Mouse (Mus musculus) spleen, embryonic (tissue): ENCODE data around the gene Olfr750.

Experiments
- CTCF ChIA-PET: fragments of 350-600 bp; sonication (Branson Sonifier 250); formaldehyde crosslinking; loops from one replicate; lab custom pipeline; 2022; lab: Charles Lee

Gene Olfr750

DNA sequence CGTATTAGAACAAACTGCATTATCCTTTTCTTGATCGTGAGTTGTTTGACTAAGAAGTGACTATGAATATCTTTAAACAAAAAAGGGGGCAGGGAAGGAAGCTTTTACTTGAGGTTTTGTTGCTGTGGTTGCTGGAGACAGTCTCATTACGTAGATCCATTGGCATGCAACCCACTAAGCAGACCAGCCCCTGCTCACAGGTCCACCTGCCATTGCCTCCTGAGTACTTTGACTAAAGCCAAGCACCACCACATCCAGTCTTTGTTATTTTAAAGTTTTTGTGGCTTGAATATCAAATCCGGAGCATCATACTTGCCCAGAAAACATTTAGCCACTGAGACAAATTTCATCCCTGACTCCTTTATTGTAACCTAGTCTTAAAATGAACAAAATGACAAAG is 38.0 kb downstream of the Olfr750 start:
- CTCF ChIA-PET, result no interaction called here

DNA sequence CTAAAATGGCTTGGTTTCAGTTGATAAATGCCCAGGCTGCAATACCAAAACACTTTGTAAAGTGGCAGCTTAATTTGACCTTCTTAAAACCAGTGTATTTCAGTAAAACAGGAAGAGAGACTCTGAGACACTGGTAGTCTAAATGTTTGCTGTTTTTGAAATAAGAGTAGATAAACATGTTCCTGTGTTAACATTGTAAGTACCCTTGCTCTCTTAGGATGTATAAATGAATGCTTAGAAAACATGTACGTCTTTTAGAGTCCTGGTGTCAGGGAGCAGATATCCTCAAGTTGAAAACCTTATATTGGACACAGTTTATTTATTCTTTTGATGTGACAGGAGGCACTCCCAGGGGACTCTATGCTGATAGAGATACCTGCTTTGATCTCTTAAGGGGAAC is 39.0 kb downstream of the Olfr750 start:
- CTCF ChIA-PET, result interaction anchor here (0.7 kb wide), 1 partner anchor 229 kb away, joined by 3 read pairs; no protein-coding TSS in a partner anchor

- CTCF ChIA-PET, result interaction anchor here (0.9 to 1.6 kb wide), 3 partner anchors 22 to 36 kb away, joined by 3 to 12 read pairs (median 3); no protein-coding TSS in a partner anchor
Observed at GRCm38 (mm10) chr14:51027387-51028155, 46.7 kb downstream of the Olfr750 start.

DNA sequence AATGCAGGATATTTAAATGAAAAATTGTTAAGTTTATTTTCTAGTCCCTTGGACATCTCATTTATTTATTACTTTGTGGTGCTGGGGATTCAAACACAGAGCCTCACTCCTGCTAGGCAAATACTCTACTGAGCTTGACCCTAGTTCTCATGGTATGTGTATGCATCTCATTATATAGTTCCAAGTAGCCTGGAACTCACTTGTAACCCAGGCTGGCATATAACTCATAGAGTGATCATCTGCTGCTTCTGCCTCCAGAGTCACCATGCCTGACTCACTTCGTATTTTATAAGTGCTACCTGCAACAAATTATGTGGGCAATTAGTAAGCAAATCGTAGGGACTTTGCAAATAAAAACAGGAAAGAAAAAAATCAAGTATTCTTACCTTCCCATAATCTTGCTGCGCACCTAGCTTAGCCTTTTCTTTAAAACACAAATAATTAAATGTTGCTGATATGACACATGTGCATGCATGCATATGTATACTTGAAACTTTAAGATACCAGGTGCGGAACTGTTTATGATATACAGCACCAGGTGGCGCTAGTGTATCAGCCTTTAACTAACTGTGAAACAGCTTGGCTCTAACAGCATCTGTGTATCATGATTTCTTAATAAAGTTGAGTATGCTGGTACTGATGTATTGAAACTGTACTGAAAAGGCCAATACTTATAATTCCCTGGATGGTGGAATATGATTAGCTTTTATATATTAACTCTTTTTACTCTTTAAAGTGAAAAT is 47.7 kb downstream of the Olfr750 start:
- CTCF ChIA-PET, result interaction anchor here (1.4 to 1.6 kb wide), 2 partner anchors 23 to 37 kb away, joined by 3 to 12 read pairs; no protein-coding TSS in a partner anchor

DNA sequence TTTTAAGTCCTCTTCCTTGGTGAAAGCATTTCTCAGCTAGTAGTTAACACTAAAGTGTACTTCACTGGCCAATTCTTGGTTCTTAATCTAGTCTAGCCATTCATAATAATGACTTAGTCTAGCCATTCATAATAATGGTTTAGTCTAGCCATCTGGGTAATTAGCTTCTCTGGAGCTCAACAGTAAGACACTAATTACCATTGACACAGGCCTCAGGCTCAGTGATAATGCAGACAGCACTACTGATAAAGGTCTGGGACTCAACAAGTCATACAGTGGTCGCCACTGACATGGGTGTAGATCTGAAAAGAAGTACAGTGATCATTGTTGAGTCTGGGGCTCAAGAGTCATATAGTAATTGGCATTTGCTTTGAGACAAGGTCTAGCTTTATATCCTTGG is 49.4 kb downstream of the Olfr750 start:
- CTCF ChIA-PET, result interaction anchor here (0.6 to 0.7 kb wide), 2 partner anchors 20 to 42 kb away, joined by 3 read pairs; no protein-coding TSS in a partner anchor

DNA sequence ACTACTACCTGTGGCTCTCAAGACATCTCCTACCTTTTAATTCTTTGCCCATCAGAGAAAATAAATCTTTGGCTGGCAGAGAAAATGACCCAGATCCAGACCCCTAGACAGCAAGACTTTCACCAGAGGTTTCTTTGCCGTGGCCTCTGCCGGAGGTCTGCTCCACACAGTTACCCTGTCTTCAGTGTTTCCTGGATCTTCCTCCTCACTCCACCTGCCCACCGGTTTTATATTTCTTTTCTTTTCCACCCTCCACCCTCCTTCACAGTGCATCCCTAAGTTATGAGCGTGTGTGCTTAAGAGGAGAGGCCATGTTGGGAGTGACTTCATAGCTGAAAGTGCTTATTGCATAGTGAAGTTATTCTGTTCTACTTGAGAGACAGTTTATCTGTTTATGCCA is 50.8 kb downstream of the Olfr750 start:
- CTCF ChIA-PET, result no interaction called here

- CTCF ChIA-PET, result no interaction called here
Observed at GRCm38 (mm10) chr14:51017256-51017655, 57.0 kb downstream of the Olfr750 start.
